Mouse (Mus musculus): Measurements from ENCODE around the gene Olfr370.

Gene Olfr370

GRCm38 (mm10) chr8:83575561-83576515, 40.3 kb downstream of the Olfr370 start:
- DNase-seq (ENCODE audit: low read depth, low spot score), result no peak

GRCm38 (mm10) chr8:83576516-83576895, 40.9 kb downstream of the Olfr370 start:
- no peak for DNase-seq (ENCODE audit: low read depth, low spot score)

- no peak for DNase-seq (ENCODE audit: low read depth, low spot score)
Observed at GRCm38 (mm10) chr8:83576921-83577320, 41.3 kb downstream of the Olfr370 start.

- no peak for DNase-seq (ENCODE audit: low read depth, low spot score)
Observed at GRCm38 (mm10) chr8:83577384-83577791, 41.8 kb downstream of the Olfr370 start.

GRCm38 (mm10) chr8:83578131-83579055, 42.8 kb downstream of the Olfr370 start:
- no peak for DNase-seq (ENCODE audit: low read depth, low spot score)

GRCm38 (mm10) chr8:83579676-83580075, 44.1 kb downstream of the Olfr370 start:
- no peak for DNase-seq (ENCODE audit: low read depth, low spot score)

- no peak for DNase-seq (ENCODE audit: low read depth, low spot score)
Observed at GRCm38 (mm10) chr8:83580826-83581225, 45.2 kb downstream of the Olfr370 start.

- DNase-seq (ENCODE audit: low read depth, low spot score), result no peak
Observed at GRCm38 (mm10) chr8:83582226-83582625, 46.6 kb downstream of the Olfr370 start.

- DNase-seq (ENCODE audit: low read depth, low spot score), result no peak
Observed at GRCm38 (mm10) chr8:83583236-83583635, 47.7 kb downstream of the Olfr370 start.

GRCm38 (mm10) chr8:83584771-83585170, 49.2 kb downstream of the Olfr370 start:
- DNase-seq (ENCODE audit: low read depth, low spot score), result no peak

GRCm38 (mm10) chr8:83585333-83585732, 49.8 kb downstream of the Olfr370 start:
- no peak for DNase-seq (ENCODE audit: low read depth, low spot score)

- DNase-seq (ENCODE audit: low read depth, low spot score), result no peak
Observed at GRCm38 (mm10) chr8:83587644-83588043, 52.1 kb downstream of the Olfr370 start.

GRCm38 (mm10) chr8:83588886-83589285, 53.3 kb downstream of the Olfr370 start:
- DNase-seq (ENCODE audit: low read depth, low spot score), result no peak

- no peak for DNase-seq (ENCODE audit: low read depth, low spot score)
Observed at GRCm38 (mm10) chr8:83590488-83591023, 55.0 kb downstream of the Olfr370 start.

- no peak for DNase-seq (ENCODE audit: low read depth, low spot score)
Observed at GRCm38 (mm10) chr8:83592682-83593081, 57.1 kb downstream of the Olfr370 start.

- DNase-seq (ENCODE audit: low read depth, low spot score), result no peak
Observed at GRCm38 (mm10) chr8:83593325-83594166, 58.0 kb downstream of the Olfr370 start.

- DNase-seq (ENCODE audit: low read depth, low spot score), result peak; percentile 100
Observed at GRCm38 (mm10) chr8:83594167-83595049, 58.8 kb downstream of the Olfr370 start.

Data from WW6 (cell line).